Mouse (Mus musculus) forebrain, embryonic 13.5 days (tissue): ENCODE results near the gene 4930503B20Rik. TPM values are rescaled to one million over a fixed set of nuclear protein-coding genes. Genes with fewer than 3 reads are reported as not detected.

Source experiments
- ATAC-seq: fragments of 200-750 bp; cut with Nextera tagmentation; 2 replicates; pipeline ENCODE4 v1.8.0; 2017
- H3K27ac ChIP-seq: fragments of 300-500 bp; sonication (generic); 2 replicates; pipeline ENCODE4 v1.5.1; 2015; ENCODE audit warnings: inconsistent platforms, mild to moderate bottlenecking, moderate library complexity
- H3K27me3 ChIP-seq: fragments of 300-500 bp; sonication (generic); 2 replicates; pipeline ENCODE4 v1.6.1; 2015; ENCODE audit warnings: mild to moderate bottlenecking, inconsistent platforms
- H3K36me3 ChIP-seq: fragments of 300-500 bp; sonication (generic); 2 replicates; pipeline ENCODE4 v1.6.1; 2015; ENCODE audit warnings: mild to moderate bottlenecking, inconsistent platforms; ENCODE audit not compliant: poor library complexity, severe bottlenecking
- H3K4me1 ChIP-seq: fragments of 300-500 bp; sonication (generic); 2 replicates; pipeline ENCODE4 v1.6.1; 2015; ENCODE audit warnings: inconsistent platforms
- H3K4me2 ChIP-seq: fragments of 300-500 bp; sonication (generic); 2 replicates; pipeline ENCODE4 v1.6.1; 2015; ENCODE audit warnings: inconsistent platforms, mild to moderate bottlenecking, moderate library complexity
- H3K4me3 ChIP-seq: fragments of 300-500 bp; sonication (generic); 2 replicates; pipeline ENCODE4 v1.5.1; 2015; ENCODE audit warnings: mild to moderate bottlenecking, inconsistent platforms
- H3K9ac ChIP-seq: fragments of 300-500 bp; sonication (generic); 2 replicates; pipeline ENCODE4 v1.6.1; 2015; ENCODE audit warnings: mild to moderate bottlenecking, inconsistent platforms
- H3K9me3 ChIP-seq: fragments of 300-500 bp; sonication (generic); replicated peaks from 2 replicates; pipeline ENCODE4 v1.6.1; 2016; ENCODE audit warnings: inconsistent platforms
- WGBS: fragments of 180-500 bp; shearing (Covaris S2); methylation state at CpG from one replicate; pipeline ENCODE4 v1.1.7; 2015; 5-methylcytosine and 5-hydroxymethylcytosine counted together
- polyA plus RNA-seq: library from polyadenylated mRNA; unstranded; fragments of >200 nt; fragmentation: Nextera tagmentation; extraction: Ambion mirVana; gene quantifications from 2 replicates; pipeline ENCODE4 v1.2.1, GENCODE M21; 2015

Gene 4930503B20Rik
- not detected in 2 replicates for polyA plus RNA-seq

GRCm38 (mm10) chr3:146651217-146651616, at the start of gene 4930503B20Rik:
TSS of gene 4930503B20Rik (minus strand) at chr3:146651317.
- H3K27me3 ChIP-seq, result no peaks in the 10 kb centered on the region
- no peak for ATAC-seq
- H3K4me3 ChIP-seq, result no peak within 1 kb of the TSS
- no peaks in the 10 kb centered on the region for H3K36me3 ChIP-seq
- H3K9ac ChIP-seq, result no peak within 1 kb of the TSS
- no peaks in the 10 kb centered on the region for H3K9me3 ChIP-seq
- H3K27ac ChIP-seq, result no peak within 1 kb of the TSS
- H3K4me2 ChIP-seq, result no peak within 1 kb of the TSS
- WGBS, result 89% methylated on average over 3 of the region's 3 CpGs
- no peaks in the 10 kb centered on the region for H3K4me1 ChIP-seq

DNA sequence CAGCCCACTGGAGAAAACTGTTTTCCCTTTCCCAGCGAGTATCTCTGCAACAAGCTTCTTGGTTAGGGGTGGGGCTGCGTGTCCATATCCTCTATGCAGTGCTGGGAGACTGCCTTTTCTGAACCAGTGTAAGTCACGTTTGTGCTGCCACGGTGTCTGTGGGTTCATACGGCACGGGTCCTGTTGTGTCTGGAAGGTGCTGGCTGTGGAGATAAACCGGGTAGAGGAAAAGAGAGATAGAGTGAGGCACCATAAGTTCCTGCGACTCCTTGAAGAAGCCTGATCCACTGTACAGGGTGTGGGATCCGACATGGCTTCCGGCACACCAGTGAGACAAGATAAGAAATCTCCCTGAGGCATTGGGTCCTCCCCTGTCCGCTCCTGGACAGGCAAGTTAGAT, 48.9 kb upstream of the 4930503B20Rik start:
- Histone ChIP-seq H3K36me3 (no peaks in the 10 kb centered on the region), H3K9me3 (no peaks in the 10 kb centered on the region), H3K4me3 (no peak overlapping the region), H3K27me3 (no peaks in the 10 kb centered on the region), H3K4me2 (no peak overlapping the region), H3K4me1 (no peaks in the 10 kb centered on the region), H3K27ac (no peak overlapping the region), H3K9ac (no peak overlapping the region)
- 88% methylated on average over 11 of the region's 11 CpGs for WGBS
- no peak for ATAC-seq

GRCm38 (mm10) chr3:146698982-146699381, 47.9 kb upstream of the 4930503B20Rik start:
- Histone ChIP-seq H3K9me3 (no peaks in the 10 kb centered on the region), H3K36me3 (no peaks in the 10 kb centered on the region), H3K4me1 (no peaks in the 10 kb centered on the region), H3K9ac (no peak overlapping the region), H3K4me2 (no peak overlapping the region), H3K4me3 (no peak overlapping the region), H3K27me3 (no peaks in the 10 kb centered on the region), H3K27ac (no peak overlapping the region)
- 75% methylated on average over 11 of the region's 11 CpGs for WGBS
- ATAC-seq, result no peak

DNA sequence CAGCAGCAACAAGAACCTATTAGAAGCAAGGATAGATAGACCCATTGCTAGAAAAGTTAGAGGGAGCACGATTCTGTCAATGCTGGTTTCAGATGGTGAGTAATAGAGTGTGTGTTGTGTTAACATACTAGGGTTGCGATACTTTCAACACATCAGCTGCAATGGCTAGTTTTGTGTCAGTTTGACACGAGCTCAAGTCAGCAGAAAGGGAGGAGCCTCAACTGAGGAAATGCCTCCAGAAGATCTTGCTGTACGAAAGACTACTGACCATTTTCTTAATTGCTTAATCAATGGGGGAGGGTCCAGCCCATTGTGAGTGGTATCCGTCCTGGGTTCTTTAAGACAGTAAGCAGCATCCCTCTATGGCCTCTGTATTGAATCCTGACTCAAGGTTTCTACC, 41.4 kb upstream of the 4930503B20Rik start:
- Histone ChIP-seq H3K4me1 (no peaks in the 10 kb centered on the region), H3K4me2 (no peak overlapping the region), H3K4me3 (no peak overlapping the region), H3K9ac (no peak overlapping the region), H3K27ac (no peak overlapping the region), H3K9me3 (no peaks in the 10 kb centered on the region), H3K27me3 (no peaks in the 10 kb centered on the region), H3K36me3 (no peaks in the 10 kb centered on the region)
- 81% methylated on average over 5 of the region's 5 CpGs for WGBS
- no peak for ATAC-seq

- Histone ChIP-seq H3K9me3 (no peaks in the 10 kb centered on the region), H3K4me1 (peaks cover 13% of the 10 kb centered on the region), H3K9ac (no peak overlapping the region), H3K4me2 (no peak overlapping the region), H3K4me3 (no peak overlapping the region), H3K27ac (no peak overlapping the region), H3K36me3 (no peaks in the 10 kb centered on the region), H3K27me3 (peaks cover 15% of the 10 kb centered on the region)
- 79% methylated on average over 4 of the region's 4 CpGs for WGBS
- no peak for ATAC-seq
Measured at GRCm38 (mm10) chr3:146687121-146687725, 36.1 kb upstream of the 4930503B20Rik start.

DNA sequence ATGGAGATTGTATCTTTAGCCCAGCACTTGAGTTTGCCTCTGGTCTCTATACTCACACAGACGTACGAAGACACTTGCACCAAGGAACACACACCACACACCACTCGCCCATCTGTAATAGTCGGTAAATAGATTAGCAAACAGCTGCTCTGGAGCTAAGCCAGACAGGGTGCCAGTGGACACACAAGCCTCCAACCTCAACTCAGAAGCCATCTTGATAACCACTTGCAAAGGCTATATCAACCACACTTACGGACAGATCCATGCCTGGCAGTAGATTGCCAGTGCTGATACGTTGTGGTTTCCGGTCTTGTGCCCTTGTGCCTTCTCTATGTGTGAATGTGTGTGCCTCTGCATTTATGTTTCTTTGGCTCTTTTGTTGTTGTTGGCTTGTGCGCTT, 35.3 kb upstream of the 4930503B20Rik start:
- WGBS, result 91% methylated on average over 8 of the region's 8 CpGs
- Histone ChIP-seq H3K4me3 (no peak overlapping the region), H3K4me2 (no peak overlapping the region), H3K27me3 (peaks cover 15% of the 10 kb centered on the region), H3K36me3 (no peaks in the 10 kb centered on the region), H3K9ac (no peak overlapping the region), H3K27ac (no peak overlapping the region), H3K4me1 (peaks cover 20% of the 10 kb centered on the region), H3K9me3 (no peaks in the 10 kb centered on the region)
- ATAC-seq, result no peak

- H3K27ac ChIP-seq, result no peak within 1 kb of the TSS
- peaks cover 22% of the 10 kb centered on the region for H3K4me1 ChIP-seq
- H3K4me3 ChIP-seq, result peak within 1 kb of the TSS; percentile 45
- no peaks in the 10 kb centered on the region for H3K9me3 ChIP-seq
- ATAC-seq, result peak; percentile 95
- no peaks in the 10 kb centered on the region for H3K36me3 ChIP-seq
- peak within 1 kb of the TSS; percentile 78 for H3K4me2 ChIP-seq
- peak within 1 kb of the TSS; percentile 32 for H3K9ac ChIP-seq
- WGBS, result 4% methylated on average over 50 of the region's 50 CpGs
- H3K27me3 ChIP-seq, result peaks cover 15% of the 10 kb centered on the region
Measured at GRCm38 (mm10) chr3:146684811-146685675, 33.9 kb upstream of the 4930503B20Rik start, which contains the start of gene Samd13. TSS of gene Samd13 (minus strand) at chr3:146685592.

DNA sequence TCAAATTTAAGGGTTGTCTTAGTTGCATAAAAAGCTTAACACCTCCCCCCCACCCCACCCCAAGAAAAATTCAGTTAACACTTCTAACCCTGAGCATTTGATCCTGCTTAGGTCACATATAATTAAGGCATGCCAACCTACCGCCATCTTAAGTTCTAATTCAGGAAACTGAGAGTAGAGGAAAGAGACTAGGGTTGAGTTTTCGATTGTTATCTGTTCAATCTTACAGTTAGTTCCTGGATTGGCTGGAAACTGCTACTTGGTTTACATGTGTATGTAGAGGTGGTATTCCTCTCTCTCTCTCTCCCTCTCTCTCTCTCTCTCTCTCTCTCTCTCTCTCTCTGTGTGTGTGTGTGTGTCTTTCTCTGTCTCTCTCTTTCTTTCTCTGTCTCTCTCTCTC, 32.0 kb upstream of the 4930503B20Rik start:
- Histone ChIP-seq H3K4me1 (peaks cover 22% of the 10 kb centered on the region), H3K4me3 (no peak overlapping the region), H3K9ac (no peak overlapping the region), H3K27me3 (peaks cover 15% of the 10 kb centered on the region), H3K9me3 (no peaks in the 10 kb centered on the region), H3K4me2 (no peak overlapping the region), H3K27ac (no peak overlapping the region), H3K36me3 (no peaks in the 10 kb centered on the region)
- no peak for ATAC-seq
- WGBS, result 81% methylated on average over 2 of the region's 2 CpGs

GRCm38 (mm10) chr3:146682140-146682651, 31.1 kb upstream of the 4930503B20Rik start:
- 29% methylated on average over 13 of the region's 13 CpGs for WGBS
- peaks cover 22% of the 10 kb centered on the region for H3K4me1 ChIP-seq
- H3K36me3 ChIP-seq, result no peaks in the 10 kb centered on the region
- 0 out of 2 replicates have a peak overlapping the region, but pooled peaks have one; percentile 2 for H3K27ac ChIP-seq
- H3K4me2 ChIP-seq, result peak overlapping the region; percentile 51
- peak overlapping the region; percentile 43 for H3K9ac ChIP-seq
- H3K9me3 ChIP-seq, result no peaks in the 10 kb centered on the region
- peak overlapping the region; percentile 20 for H3K4me3 ChIP-seq
- peak; percentile 51 for ATAC-seq
- H3K27me3 ChIP-seq, result peaks cover 15% of the 10 kb centered on the region

- 65% methylated on average over 8 of the region's 8 CpGs for WGBS
- Histone ChIP-seq H3K4me3 (peak overlapping the region; percentile 20; the same call in 1 of the 2 replicates), H3K4me1 (peaks cover 22% of the 10 kb centered on the region), H3K27me3 (peaks cover 15% of the 10 kb centered on the region), H3K4me2 (peak overlapping the region; percentile 51), H3K9ac (peak overlapping the region; percentile 43; the same call in 1 of the 2 replicates), H3K9me3 (no peaks in the 10 kb centered on the region), H3K36me3 (no peaks in the 10 kb centered on the region), H3K27ac (no peak overlapping the region)
- peak; percentile 8; the same call in 1 of the 2 replicates for ATAC-seq
Measured at GRCm38 (mm10) chr3:146681696-146682095, 30.6 kb upstream of the 4930503B20Rik start.

- 91% methylated on average over 13 of the region's 13 CpGs for WGBS
- peaks cover 20% of the 10 kb centered on the region for H3K4me1 ChIP-seq
- no peaks in the 10 kb centered on the region for H3K36me3 ChIP-seq
- no peaks in the 10 kb centered on the region for H3K9me3 ChIP-seq
- no peak overlapping the region for H3K4me3 ChIP-seq
- H3K9ac ChIP-seq, result no peak overlapping the region
- no peak overlapping the region for H3K4me2 ChIP-seq
- H3K27me3 ChIP-seq, result peaks cover 13% of the 10 kb centered on the region
- ATAC-seq, result no peak
- no peak overlapping the region for H3K27ac ChIP-seq
Measured at GRCm38 (mm10) chr3:146680625-146681024, 29.5 kb upstream of the 4930503B20Rik start.

GRCm38 (mm10) chr3:146679646-146680045, 28.5 kb upstream of the 4930503B20Rik start:
- ATAC-seq, result no peak
- H3K4me1 ChIP-seq, result peaks cover 14% of the 10 kb centered on the region
- H3K36me3 ChIP-seq, result no peaks in the 10 kb centered on the region
- H3K9ac ChIP-seq, result no peak overlapping the region
- 94% methylated on average over 16 of the region's 16 CpGs for WGBS
- no peak overlapping the region for H3K27ac ChIP-seq
- no peak overlapping the region for H3K4me2 ChIP-seq
- H3K9me3 ChIP-seq, result no peaks in the 10 kb centered on the region
- H3K4me3 ChIP-seq, result no peak overlapping the region
- H3K27me3 ChIP-seq, result peaks cover 10% of the 10 kb centered on the region
